Mouse (Mus musculus): Measurements from ENCODE around the gene Nfkb2.

DNA sequence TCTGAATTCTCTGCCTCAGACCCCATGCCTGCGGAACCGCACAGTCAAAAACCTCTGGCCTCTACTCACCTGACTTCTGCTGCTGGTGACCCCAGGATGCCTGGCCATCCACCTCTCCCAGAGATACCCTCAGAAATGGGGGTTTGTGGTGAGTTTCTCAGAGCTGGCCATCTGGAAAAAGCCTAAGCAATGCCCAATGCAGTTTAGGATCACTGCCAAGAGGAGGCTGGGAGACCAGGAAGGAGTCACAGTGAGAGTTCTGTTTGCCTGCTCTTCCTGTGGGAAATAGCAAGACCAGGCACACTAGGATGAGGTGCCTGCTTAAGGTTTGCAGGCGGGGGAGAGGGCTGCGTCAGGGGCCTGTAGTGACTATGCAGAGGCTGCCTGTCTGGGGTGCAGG, 19.4 kb upstream of the Nfkb2 start:
- TF ChIP-seq CTCF (IDR thresholded peaks at IDR 0.05; ENCODE audit: insufficient read depth, low read depth, low read length) (no peak), POLR2A (IDR thresholded peaks at IDR 0.05; ENCODE audit: insufficient read depth, low read depth, low read length) (no peak)

Data from olfactory bulb, adult 2 months (tissue).